Mouse (Mus musculus): ENCODE measurements around the gene Abr. TPM values are rescaled to one million over a fixed set of nuclear protein-coding genes. Genes with fewer than 3 reads are reported as not detected.

Abr gene
- polyA plus RNA-seq, 1 experiment = 170 TPM

DNA sequence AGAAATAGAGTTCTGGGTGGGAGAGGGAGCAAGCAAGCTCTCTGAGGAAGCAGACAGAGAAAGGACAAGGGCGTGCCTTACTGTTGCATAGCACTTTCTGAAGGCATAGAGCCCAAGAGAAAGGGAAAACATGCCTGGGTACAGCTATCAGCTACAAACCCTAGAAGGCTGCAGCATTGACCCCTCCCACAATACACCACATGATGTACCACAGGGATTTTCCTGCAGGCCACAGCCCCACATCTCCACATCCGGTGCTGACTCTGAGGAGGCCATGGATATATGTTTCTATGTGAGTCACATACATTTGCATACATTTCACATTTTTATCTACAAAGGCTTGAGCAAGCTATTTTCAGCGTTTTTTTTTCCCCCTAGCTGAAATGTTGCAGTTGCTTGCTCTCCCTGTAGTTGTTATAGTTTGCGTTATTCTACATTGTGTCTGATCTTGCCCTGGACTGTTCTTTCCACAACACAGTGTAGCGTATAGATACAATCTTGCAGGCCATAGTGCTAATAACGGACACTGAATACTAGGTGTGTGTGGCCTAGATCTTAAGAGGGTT is 49.2 kb downstream of the Abr start:
- Histone ChIP-seq H3K4me1 (ENCODE audit: control insufficient read depth, insufficient read depth, low read length) (no peaks in the 10 kb centered on the region; the same call in 1 of the 2 replicates), H3K27ac (ENCODE audit: insufficient read depth, low read length) (no peak overlapping the region), H3K4me3 (replicated peaks; ENCODE audit: insufficient read depth, low read depth, low read length) (no peak overlapping the region), H3K27me3 (ENCODE audit: control insufficient read depth, insufficient read depth, low read length) (no peaks in the 10 kb centered on the region)
- no peak for DNase-seq
- WGBS = 98% methylated on average over 6 of the region's 6 CpGs
- TF ChIP-seq POLR2A (IDR thresholded peaks at IDR 0.05; ENCODE audit: borderline replicate concordance, insufficient read depth, low read length) (no peak), CTCF (IDR thresholded peaks at IDR 0.05; ENCODE audit: borderline replicate concordance, insufficient read depth, low read depth, low read length) (no peak)

DNA sequence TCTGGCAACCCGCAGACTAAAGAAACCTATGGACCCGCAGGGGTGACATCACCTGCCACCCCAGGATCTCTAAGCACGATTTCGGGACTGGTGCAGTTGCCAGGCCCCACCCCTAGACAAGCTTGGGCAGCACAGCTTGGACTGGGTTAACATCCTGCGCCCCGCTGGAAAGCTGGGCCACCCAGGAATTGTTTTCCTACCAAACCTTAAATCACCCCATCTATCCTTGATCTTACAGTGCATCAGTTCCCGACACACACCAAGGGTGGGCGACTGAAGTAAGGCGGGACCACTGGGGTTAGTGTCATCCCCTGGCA is 50.5 kb downstream of the Abr start:
- 12% methylated on average over 9 of the region's 9 CpGs for WGBS
- no peaks in the 10 kb centered on the region; the same call in 1 of the 2 replicates for H3K4me1 ChIP-seq (ENCODE audit: control insufficient read depth, insufficient read depth, low read length)
- peak overlapping the region; percentile 58 for H3K4me3 ChIP-seq (replicated peaks; ENCODE audit: insufficient read depth, low read depth, low read length)
- DNase-seq = no peak
- H3K27me3 ChIP-seq (ENCODE audit: control insufficient read depth, insufficient read depth, low read length) = no peaks in the 10 kb centered on the region
- no peak for TF ChIP-seq CTCF (IDR thresholded peaks at IDR 0.05; ENCODE audit: borderline replicate concordance, insufficient read depth, low read depth, low read length)
- TF ChIP-seq POLR2A (IDR thresholded peaks at IDR 0.05; ENCODE audit: borderline replicate concordance, insufficient read depth, low read length) = no peak
- no peak overlapping the region for H3K27ac ChIP-seq (ENCODE audit: insufficient read depth, low read length)

- no peak overlapping the region for H3K27ac ChIP-seq (ENCODE audit: insufficient read depth, low read length)
- peak overlapping the region; percentile 58 for H3K4me3 ChIP-seq (replicated peaks; ENCODE audit: insufficient read depth, low read depth, low read length)
- H3K27me3 ChIP-seq (ENCODE audit: control insufficient read depth, insufficient read depth, low read length) = no peaks in the 10 kb centered on the region
- TF ChIP-seq POLR2A (IDR thresholded peaks at IDR 0.05; ENCODE audit: borderline replicate concordance, insufficient read depth, low read length) (no peak), CTCF (IDR thresholded peaks at IDR 0.05; ENCODE audit: borderline replicate concordance, insufficient read depth, low read depth, low read length) (no peak)
- WGBS = 4% methylated on average over 61 of the region's 66 CpGs
- DNase-seq = peak; percentile 21 to 41
- no peaks in the 10 kb centered on the region; the same call in 1 of the 2 replicates for H3K4me1 ChIP-seq (ENCODE audit: control insufficient read depth, insufficient read depth, low read length)
Measured at GRCm38 (mm10) chr11:76570741-76571612, 51.1 kb downstream of the Abr start.

DNA sequence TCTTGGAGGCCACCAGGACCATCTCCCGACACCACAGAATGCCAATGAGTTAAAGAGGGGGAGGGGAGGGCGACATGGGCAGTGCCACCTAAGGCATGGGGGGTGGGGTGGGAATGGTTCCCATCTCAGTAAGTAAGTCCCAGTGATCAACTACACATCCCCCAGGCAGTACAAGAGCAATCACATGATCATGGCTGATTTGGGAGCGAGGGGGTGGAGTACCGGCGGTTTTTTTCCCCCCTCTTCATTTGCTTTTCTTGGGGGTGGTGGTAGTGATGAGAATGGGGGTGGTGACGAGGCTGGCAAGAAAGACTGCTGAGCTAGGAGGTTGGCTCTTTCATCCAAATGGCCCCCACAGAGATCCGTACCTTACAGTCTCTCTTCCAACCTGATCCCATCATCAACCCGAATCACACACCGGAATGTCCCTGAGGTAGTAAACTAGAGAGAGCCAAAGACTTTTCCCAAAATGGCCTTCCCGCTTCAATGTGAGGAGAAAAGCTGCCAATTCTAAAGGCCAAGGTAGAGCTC is 51.8 kb downstream of the Abr start:
- TF ChIP-seq POLR2A (IDR thresholded peaks at IDR 0.05; ENCODE audit: borderline replicate concordance, insufficient read depth, low read length) (no peak), CTCF (IDR thresholded peaks at IDR 0.05; ENCODE audit: borderline replicate concordance, insufficient read depth, low read depth, low read length) (no peak)
- H3K27ac ChIP-seq (ENCODE audit: insufficient read depth, low read length) = no peak overlapping the region
- no peaks in the 10 kb centered on the region; the same call in 1 of the 2 replicates for H3K4me1 ChIP-seq (ENCODE audit: control insufficient read depth, insufficient read depth, low read length)
- 57% methylated on average over 10 of the region's 10 CpGs for WGBS
- peak overlapping the region; percentile 58 for H3K4me3 ChIP-seq (replicated peaks; ENCODE audit: insufficient read depth, low read depth, low read length)
- no peak for DNase-seq
- H3K27me3 ChIP-seq (ENCODE audit: control insufficient read depth, insufficient read depth, low read length) = no peaks in the 10 kb centered on the region

DNA sequence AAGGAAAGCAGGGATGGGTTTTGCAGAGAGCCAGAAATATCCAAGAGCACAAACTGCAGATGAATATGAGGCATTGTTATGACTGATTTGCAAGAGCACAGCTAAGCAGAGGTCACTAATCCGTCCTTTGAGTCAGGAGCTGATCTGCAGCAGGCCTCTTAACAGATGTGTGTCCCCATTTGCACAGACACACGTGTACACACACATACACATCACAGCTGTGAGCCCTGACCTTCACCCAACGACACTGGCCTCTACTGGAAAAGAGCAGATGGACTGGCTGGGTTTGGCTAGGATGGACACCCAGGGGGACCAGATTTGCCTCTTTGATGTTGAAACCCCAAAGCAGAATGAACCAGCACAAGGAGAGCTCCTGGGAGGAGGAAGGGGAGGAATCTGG is 52.7 kb downstream of the Abr start:
- 71% methylated on average over 3 of the region's 3 CpGs for WGBS
- no peak for DNase-seq
- H3K4me1 ChIP-seq (ENCODE audit: control insufficient read depth, insufficient read depth, low read length) = no peaks in the 10 kb centered on the region; the same call in 1 of the 2 replicates
- H3K27ac ChIP-seq (ENCODE audit: insufficient read depth, low read length) = no peak overlapping the region
- H3K27me3 ChIP-seq (ENCODE audit: control insufficient read depth, insufficient read depth, low read length) = no peaks in the 10 kb centered on the region
- no peak for TF ChIP-seq CTCF (IDR thresholded peaks at IDR 0.05; ENCODE audit: borderline replicate concordance, insufficient read depth, low read depth, low read length)
- no peak for TF ChIP-seq POLR2A (IDR thresholded peaks at IDR 0.05; ENCODE audit: borderline replicate concordance, insufficient read depth, low read length)
- no peak overlapping the region for H3K4me3 ChIP-seq (replicated peaks; ENCODE audit: insufficient read depth, low read depth, low read length)

GRCm38 (mm10) chr11:76566081-76566480 is 56.0 kb downstream of the Abr start:
- DNase-seq = no peak
- WGBS = 74% methylated on average over 3 of the region's 3 CpGs

GRCm38 (mm10) chr11:76562584-76562983 is 59.5 kb downstream of the Abr start:
- WGBS = 83% methylated on average over 3 of the region's 3 CpGs
- DNase-seq = peak in 1 of 2 experiments; percentile 19
- Histone ChIP-seq H3K4me1 (ENCODE audit: control insufficient read depth, insufficient read depth, low read length) (no peaks in the 10 kb centered on the region), H3K27me3 (ENCODE audit: control insufficient read depth, insufficient read depth, low read length) (no peaks in the 10 kb centered on the region), H3K4me3 (replicated peaks; ENCODE audit: insufficient read depth, low read depth, low read length) (no peak overlapping the region), H3K27ac (ENCODE audit: insufficient read depth, low read length) (peak overlapping the region; percentile 43; the same call in 1 of the 2 replicates)
- TF ChIP-seq CTCF (IDR thresholded peaks at IDR 0.05; ENCODE audit: borderline replicate concordance, insufficient read depth, low read depth, low read length) = no peak

More at GRCm38 (mm10) chr11:76566081-76566480, 56.0 kb downstream of the Abr start:
- H3K27ac ChIP-seq (ENCODE audit: insufficient read depth, low read length) = no peak overlapping the region
- no peaks in the 10 kb centered on the region for H3K4me1 ChIP-seq (ENCODE audit: control insufficient read depth, insufficient read depth, low read length)
- no peaks in the 10 kb centered on the region for H3K27me3 ChIP-seq (ENCODE audit: control insufficient read depth, insufficient read depth, low read length)
- H3K4me3 ChIP-seq (replicated peaks; ENCODE audit: insufficient read depth, low read depth, low read length) = no peak overlapping the region
- TF ChIP-seq POLR2A (IDR thresholded peaks at IDR 0.05; ENCODE audit: borderline replicate concordance, insufficient read depth, low read length) (no peak), CTCF (IDR thresholded peaks at IDR 0.05; ENCODE audit: borderline replicate concordance, insufficient read depth, low read depth, low read length) (no peak)

Measured in cerebellum, adult 2 months (tissue).